Mouse (Mus musculus): Measurements from ENCODE around the gene Cd4.

DNA sequence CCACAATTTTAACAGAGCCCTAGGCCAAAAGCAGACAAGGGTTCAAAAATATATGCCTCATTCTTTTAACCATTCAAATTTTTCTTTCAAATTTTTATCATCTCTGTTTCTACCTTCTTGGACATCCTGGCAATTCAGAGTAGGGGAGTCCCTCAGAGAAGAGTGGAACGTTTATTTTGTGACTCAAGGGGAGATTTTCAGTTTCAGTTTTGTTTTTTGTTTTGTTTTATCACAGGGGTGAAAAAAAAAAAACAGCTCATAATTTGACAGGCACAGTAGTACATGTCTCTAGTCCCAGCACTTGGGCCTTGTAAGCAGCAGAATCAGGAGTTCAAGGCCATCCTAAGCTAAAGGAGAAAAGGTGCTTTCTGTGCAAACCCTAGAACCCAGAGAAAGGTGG, 19.7 kb upstream of the Cd4 start:
- TF ChIP-seq POLR2A (IDR thresholded peaks at IDR 0.05; ENCODE audit: low read depth, low read length) (no peak), CTCF (IDR thresholded peaks at IDR 0.05; ENCODE audit: borderline replicate concordance, insufficient read depth, low read length) (no peak)
